Mouse (Mus musculus) intestine, embryonic 14.5 days (tissue): ENCODE results near the gene Il18. TPM values are rescaled to one million over a fixed set of nuclear protein-coding genes. Genes with fewer than 3 reads are reported as not detected.

Source experiments
- ATAC-seq: fragments of 200-750 bp; cut with Nextera tagmentation; replicated peaks from 2 replicates; pipeline ENCODE4 v1.8.0; 2017; ENCODE audit warnings: low read depth, moderate number of reproducible peaks, moderate TSS enrichment, moderate library complexity; ENCODE audit not compliant: low FRiP score, low TSS enrichment
- DNase-seq: peaks from one replicate; pipeline ENCODE4 v3.0.0-alpha.2; 2018; ENCODE audit warnings: low spot score
- H3K27ac ChIP-seq: fragments of 300-500 bp; sonication (generic); 2 replicates; pipeline ENCODE4 v1.5.1; 2014; ENCODE audit warnings: low read depth, mild to moderate bottlenecking, control low read depth
- H3K27me3 ChIP-seq: fragments of 300-500 bp; sonication (generic); replicated peaks from 2 replicates; pipeline ENCODE4 v1.6.1; 2014; ENCODE audit warnings: low read length, control low read depth; ENCODE audit not compliant: control insufficient read depth, insufficient read depth
- H3K36me3 ChIP-seq: fragments of 300-500 bp; sonication (generic); 2 replicates; pipeline ENCODE4 v1.6.1; 2014; ENCODE audit warnings: low read length, control low read depth; ENCODE audit not compliant: control insufficient read depth, insufficient read depth
- H3K4me1 ChIP-seq: fragments of 300-500 bp; sonication (generic); replicated peaks from 2 replicates; pipeline ENCODE4 v1.6.1; 2014; ENCODE audit warnings: low read length, control low read depth, mixed read lengths; ENCODE audit not compliant: control insufficient read depth, insufficient read depth
- H3K4me2 ChIP-seq: fragments of 300-500 bp; sonication (generic); 2 replicates; pipeline ENCODE4 v1.6.1; 2014; ENCODE audit warnings: low read length
- H3K4me3 ChIP-seq: fragments of 300-500 bp; sonication (generic); 2 replicates; pipeline ENCODE4 v1.5.1; 2014; ENCODE audit warnings: low read depth, low read length, control low read depth, mixed read lengths
- H3K9ac ChIP-seq: fragments of 300-500 bp; sonication (generic); 2 replicates; pipeline ENCODE4 v1.6.1; 2014; ENCODE audit warnings: mild to moderate bottlenecking, low read length
- H3K9me3 ChIP-seq: fragments of 300-500 bp; sonication (generic); 2 replicates; pipeline ENCODE4 v1.6.1; 2016; ENCODE audit warnings: low read length, control low read depth; ENCODE audit not compliant: control insufficient read depth
- WGBS: fragments of 180-500 bp; shearing (Covaris S2); extraction: QIAGEN DNeasy Blood & Tissue Kit; methylation state at CpG from one replicate; pipeline ENCODE4 v1.1.7; 2014; 5-methylcytosine and 5-hydroxymethylcytosine counted together
- polyA plus RNA-seq: library from polyadenylated mRNA; unstranded; fragments of >200 nt; fragmentation: Nextera tagmentation; extraction: Ambion mirVana; gene quantifications from 2 replicates; pipeline ENCODE4 v1.2.1, GENCODE M21; 2014

The Il18 gene
- polyA plus RNA-seq, 1 experiment from 2014 or later: 13.5 TPM

DNA sequence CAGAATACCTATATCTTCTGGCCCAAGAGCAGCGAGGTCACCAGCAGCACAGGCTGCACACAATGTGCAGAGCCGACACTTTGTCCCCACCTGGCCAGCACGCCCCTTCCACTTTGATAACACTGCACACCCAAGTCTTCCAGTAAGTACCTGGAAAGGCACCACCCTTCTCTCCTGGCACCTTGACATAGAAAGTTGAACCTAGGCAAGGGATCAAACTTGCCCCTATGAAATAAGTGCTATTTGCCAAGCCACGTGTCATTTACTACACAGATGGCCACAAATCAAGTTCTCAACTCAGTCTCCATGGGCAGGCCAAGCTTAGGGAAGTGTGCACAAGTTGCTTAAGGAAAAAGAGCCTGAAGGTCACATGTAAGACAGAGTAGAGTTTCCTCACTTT lies 32.3 kb downstream of the Il18 start:
- Histone ChIP-seq H3K27ac (no peak overlapping the region), H3K36me3 (no peaks in the 10 kb centered on the region), H3K4me3 (no peak overlapping the region), H3K4me1 (no peaks in the 10 kb centered on the region), H3K27me3 (no peaks in the 10 kb centered on the region), H3K9me3 (no peaks in the 10 kb centered on the region), H3K9ac (no peak overlapping the region), H3K4me2 (no peak overlapping the region)
- DNase-seq (peak; percentile 48), ATAC-seq (no peak)
- 61% methylated on average over 4 of the region's 4 CpGs for WGBS

GRCm38 (mm10) chr9:50590856-50591518 lies 36.4 kb downstream of the Il18 start:
- no peak overlapping the region for H3K27ac ChIP-seq
- DNase-seq: no peak
- H3K4me3 ChIP-seq: no peak overlapping the region
- WGBS: 78% methylated on average over 10 of the region's 10 CpGs
- no peak for ATAC-seq
- H3K36me3 ChIP-seq: peaks cover 14% of the 10 kb centered on the region
- no peaks in the 10 kb centered on the region for H3K9me3 ChIP-seq
- H3K4me2 ChIP-seq: no peak overlapping the region
- no peaks in the 10 kb centered on the region for H3K4me1 ChIP-seq
- H3K27me3 ChIP-seq: no peaks in the 10 kb centered on the region
- no peak overlapping the region for H3K9ac ChIP-seq

DNA sequence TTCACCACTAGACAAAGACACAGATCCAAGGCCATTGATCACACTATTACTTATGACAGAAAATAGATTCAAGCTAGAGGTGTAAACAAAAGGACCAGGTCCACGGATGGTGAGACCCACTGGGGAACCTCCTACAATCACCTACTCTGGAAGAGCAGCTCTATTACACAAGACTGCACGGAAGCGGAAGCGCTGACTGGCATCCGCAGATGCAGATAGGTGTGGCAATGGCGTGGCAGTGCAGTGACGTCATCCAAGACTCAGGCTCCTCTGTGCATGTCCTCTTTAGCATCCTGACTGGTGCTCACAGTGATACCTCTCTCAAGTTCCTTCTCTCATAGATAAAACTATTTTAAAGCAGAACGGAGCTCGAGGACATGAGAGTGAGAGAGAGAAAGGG lies 38.3 kb downstream of the Il18 start:
- H3K4me2 ChIP-seq: no peak overlapping the region
- H3K9me3 ChIP-seq: no peaks in the 10 kb centered on the region
- no peaks in the 10 kb centered on the region for H3K4me1 ChIP-seq
- DNase-seq: no peak
- WGBS: 85% methylated on average over 9 of the region's 9 CpGs
- H3K9ac ChIP-seq: no peak overlapping the region
- no peak overlapping the region for H3K27ac ChIP-seq
- peaks cover 34% of the 10 kb centered on the region for H3K36me3 ChIP-seq
- no peaks in the 10 kb centered on the region for H3K27me3 ChIP-seq
- no peak overlapping the region for H3K4me3 ChIP-seq
- ATAC-seq: no peak

- DNase-seq (no peak), ATAC-seq (no peak)
- Histone ChIP-seq H3K9ac (no peak overlapping the region), H3K4me3 (no peak overlapping the region), H3K9me3 (no peaks in the 10 kb centered on the region), H3K36me3 (peaks cover 40% of the 10 kb centered on the region), H3K27me3 (no peaks in the 10 kb centered on the region), H3K4me2 (no peak overlapping the region), H3K27ac (no peak overlapping the region), H3K4me1 (no peaks in the 10 kb centered on the region)
- 79% methylated on average over 3 of the region's 3 CpGs for WGBS
Measured at GRCm38 (mm10) chr9:50593544-50593943, 38.9 kb downstream of the Il18 start.

DNA sequence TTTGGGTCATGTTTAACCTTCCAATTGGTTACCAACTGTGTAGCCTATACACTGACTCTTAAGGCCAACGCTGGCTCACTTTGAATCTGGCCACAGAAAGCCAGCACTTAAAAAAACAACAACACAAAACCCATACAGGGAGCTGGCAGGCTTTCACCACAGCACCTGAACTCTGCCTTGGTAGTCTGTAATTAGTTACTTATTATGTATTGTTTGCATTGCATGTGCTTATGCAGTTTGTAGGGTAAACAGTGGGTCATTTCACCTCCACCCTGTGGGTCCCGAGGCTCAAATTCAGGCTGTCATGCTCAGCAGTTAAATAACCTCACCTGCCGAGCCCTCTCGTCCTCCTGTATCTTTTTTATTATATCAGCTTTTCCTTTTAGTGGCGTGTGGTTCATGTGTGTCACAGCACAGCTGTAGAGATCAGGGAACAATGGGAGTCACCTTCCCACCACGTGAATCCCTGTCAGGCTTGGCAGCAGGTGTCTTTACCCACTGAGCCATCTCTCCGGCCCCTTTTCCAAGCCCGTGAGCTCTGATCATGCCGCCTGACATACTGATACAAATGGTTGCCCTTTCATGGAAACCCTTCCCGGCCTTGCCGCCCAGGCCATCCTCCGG lies 40.3 kb downstream of the Il18 start:
- Histone ChIP-seq H3K9me3 (no peaks in the 10 kb centered on the region), H3K27ac (no peak overlapping the region), H3K4me3 (no peak overlapping the region), H3K4me1 (no peaks in the 10 kb centered on the region), H3K4me2 (no peak overlapping the region), H3K36me3 (peaks cover 53% of the 10 kb centered on the region), H3K9ac (no peak overlapping the region), H3K27me3 (no peaks in the 10 kb centered on the region)
- 65% methylated on average over 12 of the region's 12 CpGs for WGBS
- ATAC-seq: peak; percentile 67
- DNase-seq: no peak

GRCm38 (mm10) chr9:50596973-50597372 lies 42.3 kb downstream of the Il18 start:
- Histone ChIP-seq H3K4me2 (no peak overlapping the region), H3K27ac (no peak overlapping the region), H3K4me1 (no peaks in the 10 kb centered on the region; the same call in 1 of the 2 replicates), H3K27me3 (no peaks in the 10 kb centered on the region), H3K9ac (no peak overlapping the region), H3K36me3 (peaks cover 61% of the 10 kb centered on the region), H3K9me3 (no peaks in the 10 kb centered on the region), H3K4me3 (no peak overlapping the region)
- no peak for ATAC-seq
- DNase-seq: no peak
- 94% methylated on average over 8 of the region's 8 CpGs for WGBS

DNA sequence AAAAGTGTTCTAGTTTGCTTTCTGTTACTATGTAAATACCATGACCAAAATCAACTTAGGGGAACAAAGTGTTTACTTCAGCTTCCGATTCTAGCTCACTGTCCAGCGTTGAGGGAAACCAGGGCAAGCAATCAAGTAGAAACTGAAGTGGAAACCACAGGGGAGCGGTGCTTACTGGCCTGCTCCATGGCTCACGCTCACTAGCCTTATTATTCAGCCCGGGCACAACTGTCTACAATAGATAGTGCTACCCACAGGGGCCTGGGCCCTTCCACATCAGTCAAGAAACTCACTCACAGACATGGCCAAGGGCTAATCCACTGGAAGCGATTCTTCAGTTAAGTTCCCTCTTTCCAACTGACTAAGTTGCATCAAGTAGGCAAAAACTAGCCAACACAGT lies 46.9 kb downstream of the Il18 start:
- peaks cover 8% of the 10 kb centered on the region; the same call in 1 of the 2 replicates for H3K4me1 ChIP-seq
- H3K9me3 ChIP-seq: no peaks in the 10 kb centered on the region
- peaks cover 56% of the 10 kb centered on the region for H3K36me3 ChIP-seq
- no peak overlapping the region for H3K9ac ChIP-seq
- H3K27ac ChIP-seq: no peak overlapping the region
- H3K4me3 ChIP-seq: no peak overlapping the region
- WGBS: 85% methylated on average over 6 of the region's 6 CpGs
- ATAC-seq (no peak), DNase-seq (no peak)
- H3K27me3 ChIP-seq: no peaks in the 10 kb centered on the region
- H3K4me2 ChIP-seq: no peak overlapping the region

GRCm38 (mm10) chr9:50602055-50602845 lies 47.6 kb downstream of the Il18 start:
- ATAC-seq: no peak

More at GRCm38 (mm10) chr9:50602055-50602845, 47.6 kb downstream of the Il18 start:
- 86% methylated on average over 7 of the region's 7 CpGs for WGBS
- DNase-seq: no peak
- Histone ChIP-seq H3K9ac (peak overlapping the region; percentile 76; the same call in 1 of the 2 replicates), H3K4me3 (peak overlapping the region; percentile 79), H3K27ac (no peak overlapping the region), H3K9me3 (no peaks in the 10 kb centered on the region), H3K27me3 (no peaks in the 10 kb centered on the region), H3K4me2 (peak overlapping the region; percentile 79), H3K4me1 (peaks cover 8% of the 10 kb centered on the region; the same call in 1 of the 2 replicates), H3K36me3 (peaks cover 54% of the 10 kb centered on the region)
